7 mouse cellular contexts compared by ENCODE assay signal in the genomic region with DNA sequence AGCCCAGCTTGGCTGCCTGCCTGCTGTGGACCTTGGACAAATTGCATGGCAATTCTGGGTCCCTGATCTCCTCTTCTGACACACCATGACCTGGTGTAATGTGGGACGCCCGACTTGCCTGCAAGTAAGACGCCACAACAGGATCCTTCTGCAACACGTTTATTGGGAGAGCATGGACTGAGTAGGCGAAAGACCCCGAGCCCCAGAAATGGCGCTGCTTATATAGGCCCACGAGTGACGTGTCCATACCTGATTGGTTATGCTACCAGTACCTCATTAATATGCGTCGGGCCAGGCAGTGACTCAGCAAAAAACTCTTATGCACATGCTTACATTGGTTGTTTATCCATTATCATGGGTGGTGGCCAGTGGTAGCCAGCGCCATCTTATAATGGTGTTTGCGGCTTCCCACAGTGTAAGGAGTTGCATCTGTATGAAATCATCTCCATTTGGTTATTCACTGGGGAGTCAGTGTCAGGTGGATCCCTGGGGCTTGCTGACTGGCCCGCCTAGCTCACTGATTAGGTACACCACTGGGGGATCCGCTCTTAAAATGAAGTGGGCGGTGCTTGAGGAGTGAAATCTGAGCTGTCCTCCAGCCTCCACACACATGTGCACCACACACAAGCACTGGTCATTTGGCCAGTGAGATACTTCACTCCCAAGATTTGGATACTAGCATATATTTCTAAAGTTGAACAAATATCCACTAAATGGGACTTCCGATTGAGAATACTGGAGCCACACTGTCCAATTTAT.
DNase-seq lines count a peak whose midpoint lies in the region; TF ChIP-seq lines count a peak whose summit lies in the region.
"Not testable (repeated sequence)": the region's sequence is repeated elsewhere in the genome, so short reads cannot be mapped to it uniquely, and the experiment has no call there.

No protein-coding gene starts in this region.

- not testable (repeated sequence) for H3K27ac ChIP-seq in layer of hippocampus, adult 2 months

- H3K4me3 ChIP-seq in layer of hippocampus, adult 2 months = not testable (repeated sequence)

- TF ChIP-seq CTCF in layer of hippocampus, adult 2 months (conservative IDR thresholded peaks at IDR 0.05) = not testable (repeated sequence)

- intact Hi-C loops in heart, postnatal 25 days (cut with DNase I); left cerebral cortex, postnatal 4 days (cut with DNase I): not testable (repeated sequence)

- peak; percentile 31 for DNase-seq in cerebellum, adult 11 months
- peak; percentile 17 to 43 for DNase-seq in frontal cortex, postnatal 25 days (ENCODE audit: low spot score in 2 of 2)
- DNase-seq in heart, postnatal 25 days (ENCODE audit: low spot score) = peak; percentile 41
- DNase-seq in layer of hippocampus, adult 2 months (ENCODE audit: low spot score in 2 of 2) = peak; percentile 19 to 21
- peak; percentile 4 for DNase-seq in left cerebral cortex, postnatal 4 days
- peak; percentile 30 to 52 for DNase-seq in right cerebral cortex, postnatal 10 days (ENCODE audit: low spot score in 2 of 2)
- peak; percentile 20 for DNase-seq in thymus, postnatal 14 days
